Mouse (Mus musculus) colon, adult 2 months (tissue): ENCODE data around the gene Raph1. TPM values are rescaled to one million over a fixed set of nuclear protein-coding genes. Genes with fewer than 3 reads are reported as not detected.

Experiments
- polyA plus RNA-seq: library from polyadenylated mRNA; depleted of rRNA; stranded (reverse); fragments of >200 nt; gene quantifications from 2 replicates; pipeline ENCODE4 v1.2.3, GENCODE M21; 2012; rRNA removed

The Raph1 gene
- polyA plus RNA-seq: 8.7 and 9.2 TPM in 2 replicates

GRCm38 (mm10) chr1:60566631-60567311 is at the start of gene Raph1:
Raph1 (minus strand) TSS chr1:60567104.

Other genes starting within 250 kb of the Raph1 start
- gene Cyp20a1, start 223.8 kb downstream of the Raph1 start, polyA plus RNA-seq: 3.4 and 3.7 TPM in 2 replicates
- 1.9 and 2.1 TPM in 2 replicates for gene Abi2, start 157.5 kb downstream of the Raph1 start, polyA plus RNA-seq
- gene Cd28, start 149.7 kb upstream of the Raph1 start, polyA plus RNA-seq: 0.30 and 0.36 TPM in 2 replicates